Mouse (Mus musculus): ENCODE data around the gene Fetub. TPM values are rescaled to one million over a fixed set of nuclear protein-coding genes. Genes with fewer than 3 reads are reported as not detected.

The Fetub gene
- total RNA-seq, 2 experiments from 2014 or later, result not detected

DNA sequence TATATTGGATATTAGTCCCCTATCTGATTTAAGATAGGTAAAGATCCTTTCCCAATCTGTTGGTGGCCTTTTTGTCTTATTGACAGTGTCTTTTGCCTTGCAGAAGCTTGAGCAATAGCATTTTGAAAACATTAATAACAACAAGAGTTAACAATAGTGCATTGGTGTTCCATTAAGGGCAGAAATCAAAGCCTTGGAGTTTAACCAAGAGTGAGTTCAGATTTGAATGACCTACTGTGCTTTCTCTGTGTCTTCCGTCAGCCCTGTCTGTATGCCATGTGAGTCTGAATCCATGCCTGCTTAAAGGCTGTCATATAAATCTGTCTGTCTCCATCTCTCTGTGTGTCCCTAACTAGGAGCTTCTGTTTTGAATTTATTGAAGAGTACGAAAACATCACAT is 29.2 kb downstream of the Fetub start:
- H3K4me3 ChIP-seq, result no peak overlapping the region
- no peak for DNase-seq (ENCODE audit: extremely low spot score in 1 of 2, low spot score in 2 of 2)
- no peak for TF ChIP-seq CTCF (IDR thresholded peaks at IDR 0.05)
- no peak overlapping the region for H3K27ac ChIP-seq
- intact Hi-C loops (cut with DNase I), result no loop called here

DNA sequence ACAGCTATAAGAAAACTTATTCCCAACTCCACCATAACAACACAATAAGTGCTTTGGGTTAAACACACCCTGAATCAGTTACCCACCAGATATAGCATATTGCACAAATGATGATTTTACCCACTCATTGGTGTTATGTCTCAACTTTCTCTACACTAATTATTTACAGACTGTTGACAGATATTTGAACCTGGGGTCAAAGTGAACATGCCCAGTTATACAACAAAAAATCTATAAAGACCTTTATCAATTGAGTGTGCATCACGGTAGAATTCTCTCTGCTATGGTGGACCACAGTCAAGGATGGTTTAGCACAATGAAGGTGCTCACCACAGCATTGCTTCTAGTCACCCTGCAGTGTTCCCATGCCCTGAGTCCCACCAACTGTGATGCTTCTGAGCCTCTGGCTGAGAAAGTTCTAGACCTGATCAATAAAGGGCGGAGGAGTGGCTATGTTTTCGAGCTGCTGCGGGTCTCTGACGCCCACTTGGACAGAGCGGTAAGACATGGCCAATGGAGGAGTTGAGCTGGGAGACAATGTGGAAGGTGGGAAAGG is 32.8 kb downstream of the Fetub start, which contains the start of gene Hrg:
Gene Hrg (plus strand): TSS at position 233 of the 556 bp plus-strand sequence.
- no peak within 1 kb of the TSS for H3K27ac ChIP-seq
- intact Hi-C loops (cut with DNase I), result loop anchor here (5.0 kb wide), 1 partner anchor 74 kb away; no protein-coding TSS in a partner anchor
- TF ChIP-seq CTCF (IDR thresholded peaks at IDR 0.05), result no peak
- DNase-seq (ENCODE audit: extremely low spot score in 1 of 2, low spot score in 2 of 2), result no peak
- H3K4me3 ChIP-seq, result no peak within 1 kb of the TSS

DNA sequence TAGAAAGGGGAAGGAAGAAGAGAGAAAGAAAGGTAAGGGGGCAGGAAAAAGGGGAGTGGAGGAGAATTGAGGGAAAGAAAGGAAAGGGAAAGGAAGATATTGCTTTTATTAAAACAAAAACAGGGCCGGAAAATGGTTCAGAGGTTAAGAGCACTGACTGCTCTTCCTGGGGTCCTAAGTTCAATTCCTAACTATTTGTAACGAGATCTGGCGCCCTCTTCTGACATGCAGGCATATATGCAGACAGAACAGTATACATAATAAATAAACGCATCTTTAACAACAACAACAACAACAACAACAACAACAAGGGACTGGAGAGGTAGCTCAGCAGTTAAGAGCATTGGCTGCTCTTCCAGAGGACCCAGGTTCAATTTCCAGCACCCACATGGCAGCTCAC is 34.9 kb downstream of the Fetub start:
- intact Hi-C loops (cut with DNase I), result loop anchor here (5.0 kb wide), 1 partner anchor 76 kb away; no protein-coding TSS in a partner anchor
- no peak for DNase-seq (ENCODE audit: extremely low spot score in 1 of 2, low spot score in 2 of 2)

DNA sequence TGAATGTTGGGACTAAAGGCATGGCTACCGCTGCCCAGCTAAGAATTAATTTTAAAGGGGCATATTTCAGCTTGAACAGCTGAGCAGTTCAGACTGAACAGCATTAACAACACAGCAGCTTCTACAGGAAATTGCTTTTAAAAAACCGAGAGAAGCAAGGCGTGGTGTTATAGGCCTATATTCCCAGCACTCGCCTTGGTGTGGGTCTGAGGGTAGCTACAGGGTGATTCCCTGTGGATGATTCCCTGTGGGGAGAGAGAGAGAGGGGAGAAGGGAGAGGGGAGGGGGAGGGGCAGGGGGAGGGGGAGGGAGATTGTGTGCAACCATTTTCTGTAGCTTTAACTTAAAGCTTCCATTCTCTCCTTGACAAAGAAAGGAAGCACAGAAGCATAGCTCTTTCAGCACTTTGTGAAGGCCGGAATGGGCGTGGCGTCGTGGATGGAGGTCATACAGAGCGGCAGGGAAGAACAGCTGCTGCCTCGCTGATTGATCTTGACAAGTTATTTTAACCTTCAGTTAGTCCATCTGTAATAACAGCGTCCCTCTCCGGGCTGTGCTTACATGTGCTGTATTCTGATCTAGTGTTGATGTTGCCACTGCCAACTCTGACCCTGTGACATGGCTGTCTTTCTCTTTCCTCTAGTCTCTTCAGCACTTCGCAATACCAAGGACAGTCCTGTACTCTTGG is 37.4 kb downstream of the Fetub start:
- Histone ChIP-seq H3K4me3 (no peak overlapping the region), H3K27ac (no peak overlapping the region)
- intact Hi-C loops (cut with DNase I), result no loop called here
- no peak for DNase-seq (ENCODE audit: extremely low spot score in 1 of 2, low spot score in 2 of 2)
- no peak for TF ChIP-seq CTCF (IDR thresholded peaks at IDR 0.05)

More for the DNA sequence above, 34.9 kb downstream of the Fetub start:
- Histone ChIP-seq H3K4me3 (no peak overlapping the region), H3K27ac (no peak overlapping the region)
- TF ChIP-seq CTCF (IDR thresholded peaks at IDR 0.05), result peak; percentile 25

DNA sequence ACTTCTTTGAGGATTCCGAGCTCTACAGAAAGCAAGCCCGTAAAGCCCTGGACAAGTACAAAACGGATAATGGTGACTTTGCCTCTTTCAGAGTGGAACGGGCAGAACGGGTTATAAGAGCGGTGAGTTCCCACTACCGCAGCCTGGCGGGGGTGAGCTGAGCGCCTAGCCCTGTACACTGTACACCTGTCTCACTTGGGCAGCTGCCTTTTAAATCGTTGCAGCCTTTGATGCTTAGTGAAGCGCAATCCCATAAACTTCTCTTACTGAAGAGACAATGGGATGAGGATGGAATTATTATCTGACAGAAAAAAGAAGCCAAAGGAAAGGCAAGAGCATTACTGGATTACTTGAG is 37.9 kb downstream of the Fetub start:
- intact Hi-C loops (cut with DNase I), result no loop called here
- no peak for TF ChIP-seq CTCF (IDR thresholded peaks at IDR 0.05)
- no peak for DNase-seq (ENCODE audit: extremely low spot score in 1 of 2, low spot score in 2 of 2)
- H3K4me3 ChIP-seq, result no peak overlapping the region
- H3K27ac ChIP-seq, result no peak overlapping the region

DNA sequence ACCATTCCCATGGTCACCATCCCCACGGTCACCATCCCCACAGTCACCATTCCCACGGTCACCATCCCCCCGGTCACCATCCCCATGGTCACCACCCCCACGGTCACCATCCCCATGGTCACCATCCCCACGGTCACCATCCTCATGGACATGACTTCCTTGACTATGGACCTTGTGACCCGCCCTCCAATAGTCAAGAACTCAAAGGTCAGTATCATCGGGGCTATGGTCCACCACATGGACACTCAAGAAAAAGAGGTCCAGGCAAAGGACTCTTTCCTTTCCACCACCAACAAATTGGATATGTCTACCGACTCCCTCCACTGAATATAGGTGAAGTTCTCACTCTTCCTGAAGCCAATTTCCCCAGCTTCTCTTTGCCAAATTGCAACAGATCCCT is 42.9 kb downstream of the Fetub start:
- intact Hi-C loops (cut with DNase I), result no loop called here
- Histone ChIP-seq H3K27ac (no peak overlapping the region), H3K4me3 (no peak overlapping the region)
- DNase-seq (ENCODE audit: extremely low spot score in 1 of 2, low spot score in 2 of 2), result no peak
- no peak for TF ChIP-seq CTCF (IDR thresholded peaks at IDR 0.05)

DNA sequence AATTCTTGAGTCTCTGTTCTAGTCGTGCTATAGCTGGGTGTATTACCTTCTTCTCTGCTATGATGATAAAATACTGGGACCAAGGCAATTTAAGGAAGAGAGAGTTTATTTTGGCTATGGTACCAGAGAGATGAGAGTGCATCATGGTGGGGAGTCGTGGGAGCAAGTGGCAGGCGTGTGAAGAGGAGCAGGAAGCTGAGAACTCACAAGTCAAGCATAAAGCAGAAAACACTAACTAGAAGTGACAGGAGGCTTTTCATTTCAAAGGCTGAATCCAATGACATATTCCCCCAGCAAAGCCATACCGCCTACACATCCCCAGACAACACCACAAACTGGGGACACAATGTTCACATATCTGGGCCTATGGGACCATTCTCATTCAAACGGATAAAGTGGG is 44.1 kb downstream of the Fetub start:
- TF ChIP-seq CTCF (IDR thresholded peaks at IDR 0.05), result no peak

DNA sequence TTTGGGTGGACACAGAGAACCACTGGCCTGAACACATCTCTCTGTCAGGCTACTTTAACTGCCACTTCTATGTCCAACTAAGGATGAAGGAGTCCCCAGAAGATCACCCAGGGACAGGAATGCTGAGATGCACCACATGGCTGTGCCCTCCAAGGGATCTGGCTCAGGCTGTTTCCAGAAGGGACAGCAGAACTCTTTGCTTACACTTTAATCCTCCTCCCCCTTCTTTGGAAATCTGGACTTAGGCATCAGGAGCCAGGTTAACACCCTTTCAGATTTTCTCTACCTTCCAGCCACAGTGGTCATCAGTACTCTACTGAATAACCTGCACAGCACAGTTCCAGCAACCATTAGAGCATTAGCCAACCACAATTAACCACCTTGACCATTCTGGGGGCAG is 45.2 kb downstream of the Fetub start:
- Histone ChIP-seq H3K27ac (no peak overlapping the region), H3K4me3 (no peak overlapping the region)
- TF ChIP-seq CTCF (IDR thresholded peaks at IDR 0.05), result no peak
- no peak for DNase-seq (ENCODE audit: extremely low spot score in 1 of 2, low spot score in 2 of 2)
- intact Hi-C loops (cut with DNase I), result no loop called here

More for the DNA sequence above, 44.1 kb downstream of the Fetub start:
- Histone ChIP-seq H3K4me3 (no peak overlapping the region), H3K27ac (no peak overlapping the region)
- intact Hi-C loops (cut with DNase I), result no loop called here
- no peak for DNase-seq (ENCODE audit: extremely low spot score in 1 of 2, low spot score in 2 of 2)

DNA sequence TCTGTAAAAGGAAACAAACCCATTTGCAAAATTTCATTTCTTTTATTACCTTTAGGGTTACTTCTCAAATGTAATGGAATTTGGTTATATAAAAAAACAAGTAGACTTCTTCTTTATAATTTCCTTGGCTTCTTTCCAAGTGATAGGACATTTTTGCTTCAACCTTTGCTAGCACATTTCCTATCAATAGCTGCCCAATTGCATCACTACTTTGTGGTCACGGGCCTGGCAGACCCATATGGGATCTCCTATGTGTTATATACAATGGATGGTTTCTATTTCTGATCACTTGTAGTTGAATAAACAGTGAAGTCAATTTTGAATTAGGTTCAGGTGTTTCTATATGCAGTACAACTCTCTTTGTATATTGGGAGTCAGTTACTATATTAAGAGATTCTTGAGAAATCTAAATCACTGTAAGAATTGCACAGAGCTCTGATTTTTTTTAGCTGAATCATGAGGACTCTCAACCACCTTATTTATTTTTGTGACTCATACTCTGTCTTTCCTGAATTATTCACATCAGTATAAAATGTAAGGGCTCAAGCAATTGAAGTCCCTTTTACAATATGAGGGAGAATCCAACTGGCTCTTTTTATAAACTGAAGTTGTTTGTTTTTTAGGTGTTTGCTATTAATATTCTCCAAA is 49.4 kb downstream of the Fetub start:
- TF ChIP-seq CTCF (IDR thresholded peaks at IDR 0.05), result no peak
- Histone ChIP-seq H3K4me3 (no peak overlapping the region), H3K27ac (no peak overlapping the region)
- intact Hi-C loops (cut with DNase I), result no loop called here
- DNase-seq (ENCODE audit: extremely low spot score in 1 of 2, low spot score in 2 of 2), result no peak

Other genes starting within 250 kb of the Fetub start
- not detected for gene Crygs, start 106.8 kb upstream of the Fetub start, total RNA-seq (2021)
- 10 to 100 TPM; 11.9 to 14.6 TPM for gene Tbccd1, start 60.7 kb upstream of the Fetub start, total RNA-seq (2021)
- 10 to 100 TPM; 61.2 to 67.2 TPM for gene Dnajb11, start 60.5 kb upstream of the Fetub start, total RNA-seq (2021)
- gene Ahsg, start 27.1 kb upstream of the Fetub start, total RNA-seq (2021), result not detected
- gene Hrg, start 32.7 kb downstream of the Fetub start, total RNA-seq (2021), result not detected
- gene Kng2, start 111.1 kb downstream of the Fetub start, total RNA-seq (2021), result not detected
- gene Kng1, start 139.5 kb downstream of the Fetub start, total RNA-seq (2021), result not detected
- gene Eif4a2, start 189.1 kb downstream of the Fetub start, total RNA-seq (2021), result 100 to 1,000 TPM; 838 to 905 TPM
- 1 to 10 TPM; 4.1 to 6.6 TPM for gene Rfc4, start 209.4 kb downstream of the Fetub start, total RNA-seq (2021)
- gene Adipoq, start 228.2 kb downstream of the Fetub start, total RNA-seq (2021), result not detected